Mouse (Mus musculus): Measurements from ENCODE around the gene Gprasp1.

The Gprasp1 gene

GRCm38 (mm10) chrX:135838521-135839360 is 96.2 kb downstream of the Gprasp1 start, which contains the start of gene Gprasp2:
Gene Gprasp2, plus strand, starts transcription at chrX:135839034.
- peak; percentile 68 for DNase-seq

- peak; percentile 19 for DNase-seq
Observed at GRCm38 (mm10) chrX:135839397-135840391, 97.2 kb downstream of the Gprasp1 start.
